Mouse (Mus musculus) heart, postnatal 0 days (tissue): Measurements from ENCODE around the gene Mrpl39. TPM values are rescaled to one million over a fixed set of nuclear protein-coding genes. Genes with fewer than 3 reads are reported as not detected.

Source experiments
- ATAC-seq: fragments of 200-750 bp; cut with Nextera tagmentation; 2 replicates; pipeline ENCODE4 v1.8.0; 2017; ENCODE audit warnings: low read depth, moderate number of reproducible peaks, moderate library complexity; ENCODE audit not compliant: insufficient read depth
- DNase-seq: peaks from one replicate; pipeline ENCODE4 v3.0.0-alpha.2; 2016; ENCODE audit warnings: low spot score
- H3K27ac ChIP-seq: fragments of 300-500 bp; sonication (generic); 2 replicates; pipeline ENCODE4 v1.5.1; 2014; ENCODE audit warnings: low read depth, mild to moderate bottlenecking
- H3K27me3 ChIP-seq: fragments of 300-500 bp; sonication (generic); 2 replicates; pipeline ENCODE4 v1.6.1; 2014; ENCODE audit warnings: low read length, mixed read lengths; ENCODE audit not compliant: control insufficient read depth, insufficient read depth
- H3K36me3 ChIP-seq: fragments of 300-500 bp; sonication (generic); replicated peaks from 2 replicates; pipeline ENCODE4 v1.6.1; 2014; ENCODE audit warnings: low read length, mixed read lengths; ENCODE audit not compliant: control insufficient read depth, insufficient read depth
- H3K4me1 ChIP-seq: fragments of 300-500 bp; sonication (generic); 2 replicates; pipeline ENCODE4 v1.6.1; 2014; ENCODE audit warnings: antibody characterized with exemption; ENCODE audit not compliant: control insufficient read depth, insufficient read depth
- H3K4me2 ChIP-seq: fragments of 300-500 bp; sonication (generic); 2 replicates; pipeline ENCODE4 v1.6.1; 2014; ENCODE audit warnings: low read depth, mild to moderate bottlenecking, low read length, moderate library complexity
- H3K4me3 ChIP-seq: fragments of 300-500 bp; sonication (generic); 2 replicates; pipeline ENCODE4 v1.5.1; 2014; ENCODE audit warnings: low read depth, low read length
- H3K9ac ChIP-seq: fragments of 300-500 bp; sonication (generic); replicated peaks from 2 replicates; pipeline ENCODE4 v1.6.1; 2014; ENCODE audit warnings: low read depth, low read length, mixed read lengths
- H3K9me3 ChIP-seq: fragments of 300-500 bp; sonication (generic); replicated peaks from 2 replicates; pipeline ENCODE4 v1.6.1; 2016; ENCODE audit warnings: low read length; ENCODE audit not compliant: control insufficient read depth
- CTCF ChIP-seq: IDR thresholded peaks from 2 replicates; pipeline ENCODE4 v1.5.1; 2016; ENCODE audit warnings: antibody characterized with exemption, control low read depth, low read depth
- EP300 ChIP-seq: IDR thresholded peaks from 2 replicates; pipeline ENCODE4 v1.6.1; 2016; ENCODE audit warnings: antibody characterized with exemption, low read depth
- WGBS: fragments of 180-500 bp; shearing (Covaris S2); extraction: QIAGEN DNeasy Blood & Tissue Kit; methylation state at CpG from one replicate; pipeline ENCODE4 v1.1.7; 2014; 5-methylcytosine and 5-hydroxymethylcytosine counted together
- polyA plus RNA-seq: library from polyadenylated mRNA; unstranded; fragments of >200 nt; fragmentation: Nextera tagmentation; extraction: Ambion mirVana; gene quantifications from 2 replicates; pipeline ENCODE4 v1.2.1, GENCODE M21; 2015
- total RNA-seq: library from RNA; depleted of rRNA; stranded (reverse); fragments of >200 nt; gene quantifications from 2 replicates; pipeline ENCODE4 v1.2.3, GENCODE M21; 2014; ENCODE audit warnings: low replicate concordance

Gene Mrpl39
- total and polyA plus RNA-seq, 2 experiments from 2014 or later = 24.8 to 48.9 TPM

- Histone ChIP-seq H3K9me3 (no peaks in the 10 kb centered on the region), H3K4me1 (no peaks in the 10 kb centered on the region), H3K27me3 (no peaks in the 10 kb centered on the region), H3K27ac (no peak overlapping the region), H3K9ac (no peak overlapping the region), H3K4me2 (no peak overlapping the region), H3K36me3 (no peaks in the 10 kb centered on the region), H3K4me3 (no peak overlapping the region)
- ATAC-seq = no peak
- WGBS = 80% methylated on average over 6 of the region's 6 CpGs
- no peak for DNase-seq
- TF ChIP-seq CTCF (no peak), EP300 (no peak)
These were observed 29.0 kb downstream of the Mrpl39 start for GRCm38 (mm10) chr16:84706571-84706970.

GRCm38 (mm10) chr16:84705507-84705906 lies 30.0 kb downstream of the Mrpl39 start:
- 46% methylated on average over 5 of the region's 5 CpGs for WGBS
- Histone ChIP-seq H3K36me3 (no peaks in the 10 kb centered on the region), H3K4me1 (no peaks in the 10 kb centered on the region), H3K9me3 (no peaks in the 10 kb centered on the region), H3K4me3 (no peak overlapping the region), H3K4me2 (no peak overlapping the region), H3K9ac (no peak overlapping the region), H3K27me3 (no peaks in the 10 kb centered on the region), H3K27ac (no peak overlapping the region)
- TF ChIP-seq CTCF = no peak
- TF ChIP-seq EP300 = no peak
- no peak for DNase-seq
- no peak for ATAC-seq

DNA sequence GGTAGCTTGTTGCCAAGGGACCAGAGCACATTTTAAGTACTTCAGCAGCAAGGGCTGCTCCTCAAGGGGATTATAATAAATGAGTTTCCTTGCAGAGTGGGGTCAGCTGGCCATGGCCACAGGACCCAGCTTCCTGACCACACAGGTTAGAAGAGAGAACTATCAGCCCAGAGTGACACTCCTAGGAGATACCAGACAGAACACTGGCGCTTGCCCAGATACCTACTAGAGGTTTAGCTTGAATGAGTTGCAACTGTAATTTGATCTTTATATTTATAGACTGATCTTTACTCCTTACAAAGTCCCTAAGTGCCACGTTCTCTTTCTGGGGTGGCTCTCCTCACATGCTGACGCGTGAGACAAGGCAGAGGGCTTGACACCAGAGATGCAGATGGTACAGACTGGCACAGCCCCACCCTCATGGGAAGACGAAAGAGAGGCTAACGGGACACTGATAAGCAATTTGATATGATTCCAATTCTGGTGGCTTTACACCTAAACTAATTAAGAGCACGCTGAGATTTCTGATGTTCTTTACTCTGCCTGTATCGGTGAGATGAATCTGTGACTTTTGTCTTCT lies 30.8 kb downstream of the Mrpl39 start:
- TF ChIP-seq CTCF (no peak), EP300 (no peak)

DNA sequence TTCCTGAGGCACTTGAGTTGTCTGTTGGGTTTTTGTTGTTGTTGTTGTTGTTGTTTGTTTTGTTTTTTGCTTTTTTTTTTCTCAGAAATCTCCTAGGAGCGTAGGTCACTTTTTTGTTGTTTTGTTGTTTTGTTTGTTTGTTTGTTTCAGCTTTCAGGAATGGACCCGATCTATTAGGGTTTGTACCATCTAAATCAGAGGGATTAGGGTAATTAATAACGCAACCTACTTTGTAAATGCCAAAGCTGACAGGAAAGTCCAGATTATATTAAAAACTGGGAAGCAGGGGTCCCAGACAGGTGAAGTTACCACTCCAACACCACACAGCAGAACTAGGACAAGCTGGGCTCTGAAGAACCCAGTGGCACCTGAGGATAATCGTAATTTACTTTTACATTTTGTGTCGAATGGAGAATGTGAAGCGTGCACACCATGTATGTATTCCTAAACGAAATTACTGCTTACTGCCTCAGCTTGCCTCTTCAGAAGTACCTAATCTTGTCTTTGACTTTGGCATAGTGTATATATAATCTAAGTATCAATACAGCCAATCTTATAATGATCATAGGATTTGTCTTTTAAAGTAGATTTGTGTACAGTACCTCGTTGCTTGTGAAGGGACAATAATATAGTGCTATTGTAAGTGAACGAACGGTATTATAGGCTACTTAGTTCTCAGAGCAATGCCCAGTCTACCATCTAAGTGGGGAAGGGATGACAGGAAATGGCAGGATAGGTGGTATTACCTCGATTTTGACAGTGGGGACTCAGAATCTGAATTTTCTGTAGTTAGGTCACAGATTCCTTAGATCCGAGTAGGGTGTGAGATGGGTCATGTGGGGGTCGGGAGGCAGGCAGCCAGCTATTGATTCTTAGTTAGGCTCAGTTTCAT lies 31.5 kb downstream of the Mrpl39 start:
- TF ChIP-seq CTCF (no peak), EP300 (no peak)
- H3K4me1 ChIP-seq = no peaks in the 10 kb centered on the region
- WGBS = 69% methylated on average over 13 of the region's 13 CpGs
- no peaks in the 10 kb centered on the region for H3K9me3 ChIP-seq
- ATAC-seq (no peak), DNase-seq (no peak)
- no peaks in the 10 kb centered on the region for H3K36me3 ChIP-seq
- peak overlapping the region; percentile 97 for H3K4me2 ChIP-seq
- peak overlapping the region; percentile 68 for H3K4me3 ChIP-seq
- no peaks in the 10 kb centered on the region for H3K27me3 ChIP-seq
- no peak overlapping the region for H3K27ac ChIP-seq
- H3K9ac ChIP-seq = peak overlapping the region; percentile 73; the same call in 1 of the 2 replicates

More for the DNA sequence above, 30.8 kb downstream of the Mrpl39 start:
- WGBS = 38% methylated on average over 8 of the region's 8 CpGs
- no peak overlapping the region for H3K4me2 ChIP-seq
- H3K9me3 ChIP-seq = no peaks in the 10 kb centered on the region
- H3K9ac ChIP-seq = no peak overlapping the region
- H3K27me3 ChIP-seq = no peaks in the 10 kb centered on the region
- ATAC-seq (no peak), DNase-seq (no peak)
- H3K4me1 ChIP-seq = no peaks in the 10 kb centered on the region
- no peaks in the 10 kb centered on the region for H3K36me3 ChIP-seq
- no peak overlapping the region for H3K4me3 ChIP-seq
- no peak overlapping the region for H3K27ac ChIP-seq

DNA sequence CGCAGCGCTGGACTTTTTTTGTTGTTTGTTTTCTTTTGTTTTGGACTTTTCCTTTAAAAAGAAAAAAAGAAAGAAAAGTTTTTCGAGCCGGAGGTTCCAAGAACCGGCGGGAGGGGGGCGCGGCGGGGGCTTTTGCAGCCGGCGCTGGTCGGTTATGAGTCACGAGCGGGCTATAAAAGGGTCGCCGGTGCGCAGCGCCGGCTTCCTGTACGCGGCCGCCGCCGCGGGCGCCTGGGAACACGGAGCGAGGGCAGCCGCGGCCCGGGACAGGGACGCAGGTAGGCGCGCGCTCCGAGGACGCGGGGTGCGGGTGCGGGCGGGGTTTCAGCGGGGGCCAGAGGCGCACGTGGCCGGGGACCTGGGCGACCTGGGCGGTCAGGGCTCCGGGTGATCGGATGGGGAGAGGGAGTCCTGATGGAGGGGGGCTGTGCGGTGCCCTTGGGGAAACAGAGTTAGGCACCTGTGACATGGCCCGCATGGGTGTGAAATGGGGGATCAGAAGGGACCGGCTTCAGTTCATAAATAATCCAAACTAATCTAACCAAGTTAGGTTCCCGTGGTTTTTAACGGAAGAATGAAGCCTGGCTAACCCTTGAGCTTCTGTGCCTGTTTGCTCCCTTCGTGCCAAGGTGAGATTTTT lies 32.3 kb downstream of the Mrpl39 start:
- H3K27me3 ChIP-seq = no peaks in the 10 kb centered on the region
- no peaks in the 10 kb centered on the region for H3K4me1 ChIP-seq
- DNase-seq = peak; percentile 29
- H3K4me2 ChIP-seq = peak overlapping the region; percentile 97
- TF ChIP-seq CTCF (no peak), EP300 (no peak)
- peak; percentile 82 for ATAC-seq
- peak overlapping the region; percentile 68 for H3K4me3 ChIP-seq
- no peak overlapping the region for H3K27ac ChIP-seq
- H3K9ac ChIP-seq = peak overlapping the region; percentile 73
- no peaks in the 10 kb centered on the region for H3K9me3 ChIP-seq
- H3K36me3 ChIP-seq = no peaks in the 10 kb centered on the region
- under 1% methylated on average over 55 of the region's 55 CpGs for WGBS
